Mouse (Mus musculus): ENCODE data around the gene Gpr107.

The Gpr107 gene

GRCm38 (mm10) chr2:31127899-31128298 is 24.2 kb upstream of the Gpr107 start:
- no peak for DNase-seq

DNA sequence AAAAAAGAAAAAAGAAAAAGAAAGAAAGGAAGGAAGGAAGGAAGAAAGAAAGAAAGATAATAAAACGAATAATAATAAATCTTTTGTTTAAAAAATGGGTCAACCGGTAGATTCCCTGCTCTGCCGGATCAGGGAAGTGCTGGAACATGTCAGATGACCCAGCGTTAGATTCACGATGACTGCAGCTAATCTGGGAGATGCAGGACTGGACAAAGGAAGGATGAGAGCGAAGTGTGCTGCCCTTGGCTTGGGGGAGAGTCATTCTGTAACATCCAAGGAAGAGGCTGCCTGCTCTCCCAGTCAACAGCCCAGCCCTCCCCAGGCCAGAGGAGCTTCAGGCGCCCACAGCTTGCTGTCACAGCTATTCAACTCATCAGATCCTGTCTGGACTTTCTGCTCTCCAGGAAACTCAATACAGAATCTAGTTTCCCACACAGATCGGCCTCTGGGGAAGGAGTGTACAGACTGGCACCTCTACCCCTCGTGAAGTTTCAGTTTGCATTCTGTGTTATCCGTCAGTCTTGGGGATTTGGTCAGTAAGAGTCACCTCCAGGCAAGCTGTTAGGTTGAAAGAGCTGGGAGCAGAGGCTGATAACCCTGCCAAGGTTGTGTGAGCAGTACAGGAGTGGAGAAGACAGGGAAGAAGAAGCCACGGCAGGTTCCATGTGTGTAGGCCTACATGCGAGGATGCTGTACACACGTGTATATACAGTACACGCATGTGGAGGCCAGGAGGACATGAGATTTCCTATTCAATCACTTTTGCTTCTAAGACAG is 22.2 kb upstream of the Gpr107 start:
- DNase-seq, result no peak

GRCm38 (mm10) chr2:31130815-31131299 is 21.3 kb upstream of the Gpr107 start:
- no peak for DNase-seq

DNA sequence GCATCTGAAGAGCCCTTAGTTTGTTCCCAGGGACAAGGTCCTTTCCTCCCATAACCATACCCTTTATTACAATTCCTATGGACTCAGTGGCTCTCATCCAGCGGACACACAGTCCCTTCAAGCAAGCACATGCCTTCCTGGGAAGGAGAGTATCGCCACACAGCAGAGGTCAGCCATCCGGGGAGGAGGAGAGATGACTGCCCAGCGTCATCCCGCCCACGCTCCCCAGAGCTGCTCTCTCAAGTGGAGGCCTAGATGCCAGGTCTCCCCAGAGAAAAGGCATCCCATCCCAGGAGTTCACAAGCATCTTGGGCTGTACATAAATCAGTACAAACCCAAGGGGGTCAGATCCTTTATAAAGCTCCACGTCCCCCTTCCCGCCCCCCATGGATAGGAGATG is 19.4 kb upstream of the Gpr107 start:
- peak in 1 of 2 experiments; percentile 22 for DNase-seq

- DNase-seq, result no peak
These were observed 18.1 kb upstream of the Gpr107 start for GRCm38 (mm10) chr2:31133981-31134380.

DNA sequence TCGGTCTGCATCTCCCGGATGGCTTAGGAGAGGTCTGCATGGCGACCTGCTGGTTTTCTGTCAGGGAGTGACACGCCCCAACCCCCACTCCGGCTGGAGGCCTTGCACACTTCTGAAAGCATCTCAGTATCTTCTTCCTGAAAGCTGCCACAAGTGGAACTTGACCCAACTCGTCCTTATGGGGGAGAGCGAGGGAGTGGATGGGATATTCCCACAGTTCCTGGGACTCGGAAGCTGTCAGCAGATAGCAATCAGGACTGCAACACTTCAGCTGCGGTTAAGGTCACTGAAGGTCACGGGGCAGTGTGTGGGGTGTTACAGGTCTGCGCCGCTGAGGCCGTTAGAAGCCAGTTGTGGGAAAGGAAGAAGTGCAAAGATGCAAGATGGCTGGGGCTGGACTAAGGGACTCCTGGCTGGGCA is 16.6 kb upstream of the Gpr107 start:
- peak in 1 of 2 experiments; percentile 17 for DNase-seq

DNA sequence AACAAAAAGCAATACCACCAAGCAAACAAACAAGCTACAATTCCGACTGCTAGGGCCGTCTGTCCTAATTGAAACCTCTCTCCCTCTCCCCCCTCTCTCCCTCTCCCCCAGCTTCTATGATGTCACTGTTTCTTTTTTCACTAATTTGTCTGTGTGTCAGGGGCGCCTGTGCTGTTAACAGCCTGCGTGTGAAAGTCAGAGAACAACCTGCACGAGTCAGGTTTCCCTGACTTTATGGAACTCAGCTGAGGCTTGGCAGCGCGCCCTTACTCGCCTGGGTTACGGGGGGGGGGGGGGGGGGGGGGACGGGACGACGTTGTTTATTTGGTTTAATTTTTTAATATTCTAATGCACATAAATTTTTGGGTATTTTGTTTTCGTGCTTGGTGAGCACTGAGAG is 15.8 kb upstream of the Gpr107 start:
- DNase-seq, result peak in 1 of 2 experiments; percentile 38

- peak in 1 of 2 experiments; percentile 15 for DNase-seq
These were observed 15.0 kb upstream of the Gpr107 start for GRCm38 (mm10) chr2:31137018-31137590.

- peak in 1 of 2 experiments; percentile 47 for DNase-seq
These were observed 12.9 kb upstream of the Gpr107 start for GRCm38 (mm10) chr2:31139174-31139632.

- no peak for DNase-seq
These were observed 11.9 kb upstream of the Gpr107 start for GRCm38 (mm10) chr2:31139991-31140771.

- no peak for DNase-seq
These were observed 11.4 kb upstream of the Gpr107 start for GRCm38 (mm10) chr2:31140772-31141073.

GRCm38 (mm10) chr2:31141074-31141866 is 10.8 kb upstream of the Gpr107 start:
- peak; percentile 71 to 73 for DNase-seq

GRCm38 (mm10) chr2:31141867-31142454 is 10.2 kb upstream of the Gpr107 start, which contains the start of gene Fnbp1:
TSS of gene Fnbp1 (minus strand) at chr2:31142008.
- peak; percentile 92 to 94 for DNase-seq

DNA sequence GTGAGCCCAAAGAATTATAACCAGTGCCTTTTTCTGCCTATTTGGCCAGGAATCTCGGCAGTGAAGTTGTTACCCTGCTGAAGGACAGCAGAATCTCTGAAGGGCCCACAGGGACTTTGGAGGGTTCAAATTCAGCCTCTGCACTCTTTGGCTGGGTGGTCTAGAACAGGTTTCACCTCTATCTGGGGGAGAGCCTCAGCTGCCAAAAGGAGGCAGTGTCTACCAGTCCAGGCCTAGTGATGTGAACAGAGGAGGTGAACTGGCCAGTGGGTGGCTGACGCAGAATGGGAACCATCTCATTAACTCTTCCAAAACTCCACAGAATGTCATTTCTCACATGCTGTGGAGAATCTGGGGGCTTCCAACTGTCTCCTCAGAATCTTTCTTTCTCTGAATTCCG is 9.6 kb upstream of the Gpr107 start:
- no peak for DNase-seq

GRCm38 (mm10) chr2:31143326-31143725 is 8.8 kb upstream of the Gpr107 start:
- no peak for DNase-seq

GRCm38 (mm10) chr2:31143768-31144695 is 8.1 kb upstream of the Gpr107 start:
- no peak for DNase-seq

- no peak for DNase-seq
These were observed 7.2 kb upstream of the Gpr107 start for GRCm38 (mm10) chr2:31144901-31145300.

DNA sequence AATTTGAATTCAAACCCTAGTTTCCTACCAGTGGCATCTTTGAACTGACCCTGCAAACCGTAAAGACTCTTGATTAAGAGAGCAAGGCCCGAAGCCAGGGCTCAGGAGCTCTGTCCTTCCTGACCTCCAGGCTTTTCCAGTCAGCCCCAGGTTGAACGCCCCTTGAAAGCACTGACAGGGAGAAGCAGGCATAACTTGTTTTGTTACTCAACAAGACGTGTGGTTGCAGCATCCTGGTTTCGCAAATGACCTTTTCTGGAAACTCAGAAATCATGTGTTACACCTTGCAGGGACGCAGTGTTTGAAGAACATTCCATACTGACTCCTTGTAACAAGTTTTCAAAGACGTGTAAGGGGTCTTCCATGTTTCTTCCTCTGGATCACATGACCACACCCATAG is 5.1 kb upstream of the Gpr107 start:
- no peak for DNase-seq

DNA sequence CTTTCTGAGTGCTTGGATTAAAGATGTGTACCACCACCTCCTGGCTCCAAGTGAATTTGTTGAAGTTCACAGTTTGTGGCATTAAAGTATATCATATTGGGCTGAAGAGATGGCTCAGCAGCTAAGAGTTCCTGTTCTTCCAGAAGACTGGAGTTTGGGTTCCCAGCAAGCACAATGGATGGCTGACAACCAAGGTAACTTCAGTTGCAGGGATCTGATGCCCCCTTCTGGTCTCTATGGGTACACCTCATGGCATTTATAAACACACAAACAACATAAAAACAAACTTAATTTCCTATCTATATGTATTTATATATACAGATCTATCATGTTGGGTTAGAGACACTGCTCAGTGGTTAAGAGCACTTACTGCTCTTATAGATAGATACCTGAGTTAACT is 1.4 kb upstream of the Gpr107 start:
- DNase-seq, result no peak

DNA sequence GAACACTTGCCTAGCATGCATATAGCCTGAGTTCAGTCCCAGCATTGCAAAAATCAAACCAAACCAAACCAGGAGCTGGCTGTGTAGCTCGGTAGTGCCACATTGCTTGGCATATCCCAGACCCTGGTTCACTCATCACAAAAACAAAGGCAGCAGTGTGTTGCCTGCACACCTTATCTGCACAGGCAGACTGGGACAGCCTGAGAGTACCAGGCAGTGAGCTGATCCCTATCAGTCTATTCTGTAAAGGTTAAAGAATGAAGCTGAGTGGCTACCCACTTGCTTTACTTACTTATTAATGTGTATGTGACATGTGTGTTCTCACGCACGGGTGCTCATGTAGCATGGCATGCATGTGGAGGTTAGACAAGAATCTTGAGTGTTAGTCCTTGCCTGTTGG is 4.7 kb downstream of the Gpr107 start:
- no peak for DNase-seq
